Mouse (Mus musculus): ENCODE data around the gene Zc3hc1.

Zc3hc1 gene

GRCm38 (mm10) chr6:30372627-30373369 lies 18.0 kb downstream of the Zc3hc1 start:
- no peak for DNase-seq (ENCODE audit: low spot score)

- DNase-seq (ENCODE audit: low spot score) = no peak
Measured at GRCm38 (mm10) chr6:30369291-30369690, 21.5 kb downstream of the Zc3hc1 start.

GRCm38 (mm10) chr6:30363808-30364207 lies 27.0 kb downstream of the Zc3hc1 start:
- DNase-seq (ENCODE audit: low spot score) = no peak

GRCm38 (mm10) chr6:30359762-30360509 lies 30.9 kb downstream of the Zc3hc1 start:
- DNase-seq (ENCODE audit: low spot score) = no peak

- peak; percentile 58 for DNase-seq (ENCODE audit: low spot score)
Measured at GRCm38 (mm10) chr6:30357561-30358177, 33.2 kb downstream of the Zc3hc1 start.

GRCm38 (mm10) chr6:30356680-30357079 lies 34.1 kb downstream of the Zc3hc1 start:
- no peak for DNase-seq (ENCODE audit: low spot score)

- DNase-seq (ENCODE audit: low spot score) = no peak
Measured at GRCm38 (mm10) chr6:30356161-30356560, 34.7 kb downstream of the Zc3hc1 start.

- no peak for DNase-seq (ENCODE audit: low spot score)
Measured at GRCm38 (mm10) chr6:30355701-30356100, 35.1 kb downstream of the Zc3hc1 start.

- no peak for DNase-seq (ENCODE audit: low spot score)
Measured at GRCm38 (mm10) chr6:30354760-30355159, 36.1 kb downstream of the Zc3hc1 start.

- no peak for DNase-seq (ENCODE audit: low spot score)
Measured at GRCm38 (mm10) chr6:30353661-30354060, 37.2 kb downstream of the Zc3hc1 start.

- DNase-seq (ENCODE audit: low spot score) = no peak
Measured at GRCm38 (mm10) chr6:30352762-30353161, 38.1 kb downstream of the Zc3hc1 start.

GRCm38 (mm10) chr6:30351290-30351689 lies 39.5 kb downstream of the Zc3hc1 start:
- DNase-seq (ENCODE audit: low spot score) = no peak

- DNase-seq (ENCODE audit: low spot score) = no peak
Measured at GRCm38 (mm10) chr6:30347288-30347801, 43.5 kb downstream of the Zc3hc1 start.

GRCm38 (mm10) chr6:30346737-30347136 lies 44.1 kb downstream of the Zc3hc1 start:
- DNase-seq (ENCODE audit: low spot score) = no peak

- DNase-seq (ENCODE audit: low spot score) = no peak
Measured at GRCm38 (mm10) chr6:30344032-30344431, 46.8 kb downstream of the Zc3hc1 start.

GRCm38 (mm10) chr6:30340231-30340873 lies 50.5 kb downstream of the Zc3hc1 start:
- DNase-seq (ENCODE audit: low spot score) = no peak

GRCm38 (mm10) chr6:30336912-30337311 lies 53.9 kb downstream of the Zc3hc1 start:
- no peak for DNase-seq (ENCODE audit: low spot score)

GRCm38 (mm10) chr6:30332262-30332661 lies 58.6 kb downstream of the Zc3hc1 start:
- no peak for DNase-seq (ENCODE audit: low spot score)

GRCm38 (mm10) chr6:30330706-30331105 lies 60.1 kb downstream of the Zc3hc1 start:
- no peak for DNase-seq (ENCODE audit: low spot score)

GRCm38 (mm10) chr6:30325932-30326501 lies 64.8 kb downstream of the Zc3hc1 start:
- no peak for DNase-seq (ENCODE audit: low spot score)

GRCm38 (mm10) chr6:30321002-30321401 lies 69.8 kb downstream of the Zc3hc1 start:
- DNase-seq (ENCODE audit: low spot score) = no peak

- no peak for DNase-seq (ENCODE audit: low spot score)
Measured at GRCm38 (mm10) chr6:30319216-30319615, 71.6 kb downstream of the Zc3hc1 start.

Measured in urinary bladder, postnatal 25 days (tissue).